Mouse (Mus musculus) olfactory bulb, adult 2 months (tissue): ENCODE measurements around the gene Tymp. TPM values are rescaled to one million over a fixed set of nuclear protein-coding genes. Genes with fewer than 3 reads are reported as not detected.

Experiments used
- H3K27ac ChIP-seq: fragments of 200-500 bp; 2 replicates; pipeline ENCODE4 v1.5.1; 2012; ENCODE audit warnings: low read depth, low read length; ENCODE audit not compliant: insufficient read depth
- H3K4me1 ChIP-seq: fragments of 200-500 bp; 2 replicates; pipeline ENCODE4 v1.6.1; 2012; ENCODE audit warnings: low read length; ENCODE audit not compliant: control insufficient read depth, insufficient read depth
- H3K4me3 ChIP-seq: fragments of 200-500 bp; 2 replicates; pipeline ENCODE4 v1.5.1; 2012; ENCODE audit warnings: mild to moderate bottlenecking, low read depth, low read length, moderate library complexity; ENCODE audit not compliant: insufficient read depth
- CTCF ChIP-seq: fragments of 200-500 bp; IDR thresholded peaks from 2 replicates; pipeline ENCODE4 v1.5.1; 2012; ENCODE audit warnings: low read depth, mild to moderate bottlenecking, low read length, moderate library complexity; ENCODE audit not compliant: insufficient read depth
- POLR2A ChIP-seq: fragments of 200-500 bp; IDR thresholded peaks from 2 replicates; pipeline ENCODE4 v1.6.1; 2012; ENCODE audit warnings: mild to moderate bottlenecking, low read depth, low read length, moderate library complexity; ENCODE audit not compliant: insufficient read depth
- WGBS: fragments of 180-500 bp; shearing (Covaris S2); methylation state at CpG from one replicate; pipeline ENCODE4 v1.1.7; 2018; 5-methylcytosine and 5-hydroxymethylcytosine counted together
- polyA plus RNA-seq: library from polyadenylated mRNA; stranded (reverse); fragments of >200 nt; gene quantifications from 2 replicates; pipeline ENCODE4 v1.2.4, GENCODE M21; 2012; ENCODE audit warnings: low replicate concordance; ENCODE audit not compliant: missing spikeins, insufficient read depth, insufficient read length

The Tymp gene
- polyA plus RNA-seq, 1 experiment = not detected

DNA sequence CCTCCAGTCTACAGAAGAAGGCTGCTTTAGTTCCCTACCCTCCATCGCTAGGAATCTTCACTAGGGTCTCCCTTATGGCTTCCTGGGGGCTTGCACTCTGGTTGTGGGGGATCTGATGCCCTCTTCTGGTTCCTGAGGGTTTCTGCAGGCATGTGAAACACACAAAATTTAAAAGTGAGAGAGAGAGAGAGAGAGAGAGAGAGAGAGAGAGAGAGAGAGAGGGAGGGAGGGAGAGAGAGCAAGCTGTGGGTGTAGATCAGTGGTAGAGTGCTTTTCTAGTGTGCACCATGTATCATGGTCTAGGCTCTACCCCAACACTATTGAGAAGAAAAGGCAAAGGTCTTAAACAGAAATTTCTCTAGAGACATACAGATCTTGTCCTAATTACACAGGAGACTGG, 35.2 kb downstream of the Tymp start:
- no peak for TF ChIP-seq POLR2A
- TF ChIP-seq CTCF = no peak
- no peaks in the 10 kb centered on the region for H3K4me1 ChIP-seq
- no peak overlapping the region for H3K4me3 ChIP-seq
- 36% methylated on average over 1 of the region's 1 CpGs for WGBS
- no peak overlapping the region for H3K27ac ChIP-seq

- WGBS = 79% methylated on average over 3 of the region's 3 CpGs
- TF ChIP-seq CTCF (no peak), POLR2A (no peak)
- no peak overlapping the region for H3K27ac ChIP-seq
These were observed 36.7 kb downstream of the Tymp start for GRCm38 (mm10) chr15:89340136-89340535.

GRCm38 (mm10) chr15:89339696-89340095, 37.1 kb downstream of the Tymp start:
- no peak for TF ChIP-seq POLR2A
- TF ChIP-seq CTCF = no peak
- no peaks in the 10 kb centered on the region for H3K4me1 ChIP-seq
- H3K4me3 ChIP-seq = no peak overlapping the region
- 93% methylated on average over 2 of the region's 2 CpGs for whole genome bisulfite sequencing
- no peak overlapping the region for H3K27ac ChIP-seq

More at GRCm38 (mm10) chr15:89340136-89340535, 36.7 kb downstream of the Tymp start:
- Histone ChIP-seq H3K4me3 (no peak overlapping the region), H3K4me1 (no peaks in the 10 kb centered on the region)

DNA sequence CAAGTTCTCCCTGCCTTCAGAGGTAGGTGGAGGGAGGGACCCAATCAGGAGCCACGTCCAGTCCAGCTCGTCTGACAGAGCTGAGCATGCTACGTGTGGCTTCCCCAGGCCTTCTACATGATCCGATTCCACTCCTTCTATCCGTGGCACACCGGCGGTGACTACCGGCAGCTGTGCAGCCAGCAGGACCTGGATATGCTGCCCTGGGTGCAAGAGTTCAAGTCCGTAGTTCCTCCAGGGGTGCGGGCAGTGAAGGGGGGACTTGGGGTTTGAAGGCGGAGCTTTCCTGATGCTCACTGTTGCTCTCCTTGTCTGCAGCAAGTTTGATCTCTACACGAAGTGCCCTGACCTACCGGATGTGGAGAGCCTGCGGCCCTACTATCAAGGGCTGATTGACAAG, 40.4 kb downstream of the Tymp start:
- no peak overlapping the region for H3K27ac ChIP-seq
- no peaks in the 10 kb centered on the region for H3K4me1 ChIP-seq
- no peak overlapping the region for H3K4me3 ChIP-seq
- WGBS = 88% methylated on average over 14 of the region's 14 CpGs
- TF ChIP-seq CTCF = no peak

DNA sequence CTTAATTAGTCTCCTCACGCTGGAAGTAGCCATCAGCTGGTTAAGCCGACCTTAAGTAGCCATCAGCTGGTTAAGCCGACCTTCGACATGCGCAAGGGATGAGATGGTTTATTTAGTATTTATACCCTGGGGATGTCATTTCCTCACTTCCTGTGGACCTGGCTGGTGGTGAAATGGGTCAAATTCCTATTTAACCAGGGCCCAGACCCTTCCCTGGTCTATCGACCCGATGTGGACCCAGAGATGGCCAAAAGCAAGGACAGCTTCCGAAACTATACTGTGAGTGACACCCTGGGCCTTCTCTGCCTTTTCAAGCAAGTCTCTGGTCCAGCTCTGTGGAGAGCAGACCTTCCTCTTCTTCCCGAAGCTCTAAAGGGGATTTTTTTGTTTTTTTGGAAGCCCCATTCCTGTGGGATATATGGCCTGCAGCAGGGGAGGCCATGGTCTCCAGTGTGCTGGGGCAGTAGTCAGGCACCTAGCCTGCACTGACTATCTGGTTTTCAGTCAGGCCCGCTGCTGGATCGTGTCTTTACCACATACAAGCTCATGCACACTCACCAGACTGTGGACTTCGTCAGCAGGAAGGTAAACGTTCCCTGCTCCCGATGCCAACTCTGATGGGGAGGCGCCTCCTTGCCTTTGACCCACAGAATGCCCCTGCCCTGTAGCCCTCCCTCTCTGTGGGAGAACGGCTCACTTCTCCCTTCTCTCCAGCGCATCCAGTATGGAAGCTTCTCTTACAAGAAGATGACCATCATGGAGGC, 41.9 kb downstream of the Tymp start:
- no peak overlapping the region for H3K4me3 ChIP-seq
- TF ChIP-seq POLR2A (no peak), CTCF (no peak)
- H3K4me1 ChIP-seq = no peaks in the 10 kb centered on the region
- no peak overlapping the region for H3K27ac ChIP-seq
- WGBS = 86% methylated on average over 17 of the region's 17 CpGs

DNA sequence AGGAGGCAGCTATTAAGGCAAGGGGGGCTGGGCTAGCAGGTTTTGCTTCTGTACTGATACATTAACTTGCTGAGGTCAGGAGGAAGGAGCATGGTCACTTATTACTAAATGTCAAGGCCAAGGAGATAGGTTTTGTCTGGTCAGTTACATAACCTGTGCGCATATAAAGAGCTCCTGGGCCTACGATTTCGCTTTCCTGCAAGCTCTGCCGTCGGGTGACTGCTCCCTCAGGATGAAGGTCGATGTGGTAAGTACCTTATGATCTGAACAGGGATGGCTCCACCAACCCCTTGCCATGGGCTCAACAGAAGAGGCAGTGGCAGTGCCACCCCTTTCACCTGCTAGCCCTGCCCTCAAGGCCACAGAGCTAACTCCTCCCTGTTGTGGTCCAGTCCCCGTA, 42.6 kb downstream of the Tymp start, which contains the start of gene Miox:
Gene Miox (plus strand): TSS at position 128 of the 400 bp plus-strand sequence.
- 91% methylated on average over 7 of the region's 7 CpGs for WGBS
- TF ChIP-seq POLR2A (no peak), CTCF (no peak)
- no peak within 1 kb of the TSS for H3K4me3 ChIP-seq

DNA sequence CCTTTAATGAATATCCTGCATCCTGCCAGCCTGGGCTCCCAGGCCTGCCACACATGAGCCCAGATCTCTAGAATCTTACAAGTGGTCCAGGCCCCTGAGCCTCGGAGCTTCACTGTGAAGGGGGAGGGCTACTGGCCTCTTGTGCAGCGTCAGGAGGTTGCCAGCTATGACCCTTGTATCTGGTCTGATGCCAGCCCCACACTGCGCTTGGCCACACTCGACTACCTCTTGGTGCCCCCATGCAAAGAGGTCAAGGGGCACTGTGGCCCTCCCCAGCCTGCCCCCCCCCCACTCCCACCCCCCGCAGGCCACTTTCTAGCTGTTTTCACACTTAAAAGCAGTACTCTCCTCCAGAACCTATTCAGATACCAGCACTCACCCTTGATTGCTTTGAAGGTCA, 50.4 kb downstream of the Tymp start:
- TF ChIP-seq CTCF = no peak
- no peak for TF ChIP-seq POLR2A
- WGBS = 62% methylated on average over 5 of the region's 5 CpGs
- Histone ChIP-seq H3K4me1 (peaks cover 4% of the 10 kb centered on the region; the same call in 1 of the 2 replicates), H3K4me3 (no peak overlapping the region), H3K27ac (no peak overlapping the region)

More for the DNA sequence above, 42.6 kb downstream of the Tymp start, which contains the start of gene Miox:
- Histone ChIP-seq H3K4me1 (no peaks in the 10 kb centered on the region), H3K27ac (no peak within 1 kb of the TSS)

DNA sequence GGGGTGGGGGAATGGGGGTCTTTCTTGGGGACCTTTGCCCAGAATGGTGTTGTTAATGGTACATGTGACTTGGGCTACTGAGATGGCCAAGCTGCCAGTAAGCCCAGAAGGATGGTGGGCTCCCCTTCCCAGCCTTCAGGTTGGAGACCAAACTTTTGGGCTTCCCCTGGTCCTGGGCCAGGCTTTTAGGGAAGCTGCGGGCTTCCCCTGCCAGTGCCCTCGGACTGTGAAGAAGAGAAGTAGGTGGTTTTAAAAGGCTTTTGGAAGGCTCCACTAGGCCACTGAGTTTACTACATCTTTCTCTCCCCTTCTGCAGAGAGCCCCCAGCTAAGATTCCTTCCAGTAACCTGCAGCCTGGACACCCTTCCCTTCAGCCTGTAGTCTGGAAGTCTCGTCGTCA, 53.2 kb downstream of the Tymp start:
- TF ChIP-seq POLR2A (no peak), CTCF (no peak)
- Histone ChIP-seq H3K27ac (no peak overlapping the region), H3K4me1 (peaks cover 4% of the 10 kb centered on the region; the same call in 1 of the 2 replicates), H3K4me3 (no peak overlapping the region)
- 90% methylated on average over 4 of the region's 4 CpGs for WGBS

DNA sequence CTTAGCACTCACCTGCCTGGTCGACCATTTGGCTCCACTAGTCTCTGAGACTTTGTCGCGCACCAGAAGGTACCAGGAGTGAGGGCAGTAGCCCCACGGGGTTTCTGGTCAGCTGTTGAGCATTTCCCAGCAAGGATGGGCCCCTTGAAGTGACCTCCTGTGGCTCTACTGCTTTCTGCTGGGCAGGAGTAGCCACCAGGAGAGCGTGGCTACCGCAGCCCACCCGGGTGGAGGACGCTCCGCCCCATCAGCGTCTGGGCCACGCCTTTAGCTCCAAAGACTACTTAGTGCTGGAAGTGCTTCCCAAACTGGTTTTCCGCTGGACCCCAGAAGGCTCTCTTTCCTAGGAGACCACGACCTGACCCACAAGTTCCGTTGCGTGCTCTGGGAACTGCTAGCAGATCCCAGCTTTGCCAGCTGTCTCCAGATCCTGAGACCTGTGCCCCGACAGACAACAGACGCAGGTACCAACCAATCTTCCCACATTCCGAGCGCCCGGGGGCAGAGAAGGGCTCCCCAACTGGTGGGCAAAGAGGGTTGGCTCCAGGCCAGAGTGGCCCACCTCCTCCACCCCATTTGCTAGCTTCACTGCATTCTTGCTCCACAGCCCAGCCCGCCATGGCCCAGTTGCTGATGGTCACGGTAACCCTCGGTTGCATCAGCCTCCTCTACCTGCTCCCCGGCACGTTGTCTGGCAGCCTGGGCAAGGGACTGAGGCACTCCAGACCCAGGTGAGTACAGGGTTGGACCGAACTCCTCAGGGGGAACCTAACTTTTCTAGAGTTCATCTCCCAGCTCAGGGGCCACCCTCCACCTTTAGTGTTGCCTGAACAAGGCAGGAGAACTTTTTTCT, 53.9 kb downstream of the Tymp start, which contains the start of gene Adm2:
Gene Adm2 (plus strand): TSS at position 51 of the 853 bp plus-strand sequence.
- TF ChIP-seq POLR2A (no peak), CTCF (no peak)
- Histone ChIP-seq H3K4me1 (peaks cover 4% of the 10 kb centered on the region; the same call in 1 of the 2 replicates), H3K27ac (no peak within 1 kb of the TSS), H3K4me3 (no peak within 1 kb of the TSS)
- WGBS = 12% methylated on average over 26 of the region's 26 CpGs

Other genes with a start within 250 kb of the Tymp start
- gene Hdac10, start 248.3 kb downstream of the Tymp start, polyA plus RNA-seq = not detected in 2 replicates
- not detected in 2 replicates for gene Mapk12, start 236.3 kb downstream of the Tymp start, polyA plus RNA-seq
- gene Mapk11, start 227.4 kb downstream of the Tymp start, polyA plus RNA-seq = not detected in 2 replicates
- 46.6 TPM in 1 of 2 replicates, not detected in the other for gene Plxnb2, start 196.3 kb downstream of the Tymp start, polyA plus RNA-seq
- gene Dennd6b, start 180.5 kb downstream of the Tymp start, polyA plus RNA-seq = not detected in 2 replicates
- gene Ppp6r2, start 165.5 kb downstream of the Tymp start, polyA plus RNA-seq = not detected in 2 replicates
- 913 TPM in 1 of 2 replicates, not detected in the other for gene Sbf1, start 61.7 kb downstream of the Tymp start, polyA plus RNA-seq
- gene Adm2, start 54.3 kb downstream of the Tymp start, polyA plus RNA-seq = not detected in 2 replicates
- gene Miox, start 42.6 kb downstream of the Tymp start, polyA plus RNA-seq = not detected in 2 replicates
- gene Lmf2, start 21.4 kb downstream of the Tymp start, polyA plus RNA-seq = not detected in 2 replicates
- not detected in 2 replicates for gene Ncaph2, start 21.3 kb downstream of the Tymp start, polyA plus RNA-seq
- gene Sco2, start 3.2 kb downstream of the Tymp start, polyA plus RNA-seq = not detected in 2 replicates
- gene Odf3b, start 2.2 kb upstream of the Tymp start, polyA plus RNA-seq = not detected in 2 replicates
- gene Klhdc7b, start 7.9 kb upstream of the Tymp start, polyA plus RNA-seq = not detected in 2 replicates
- gene Syce3, start 33.5 kb upstream of the Tymp start, polyA plus RNA-seq = not detected in 2 replicates
- gene Cpt1b, start 48.8 kb upstream of the Tymp start, polyA plus RNA-seq = not detected in 2 replicates
- not detected in 2 replicates for gene C730034F03Rik, start 52.5 kb upstream of the Tymp start, polyA plus RNA-seq
- not detected in 2 replicates for gene Gm44502, start 52.7 kb upstream of the Tymp start, polyA plus RNA-seq
- gene Chkb, start 52.9 kb upstream of the Tymp start, polyA plus RNA-seq = not detected in 2 replicates
- gene Mapk8ip2, start 76.9 kb upstream of the Tymp start, polyA plus RNA-seq = not detected in 2 replicates
- gene Arsa, start 100.4 kb upstream of the Tymp start, polyA plus RNA-seq = not detected in 2 replicates
- gene Shank3, start 122.6 kb upstream of the Tymp start, polyA plus RNA-seq = not detected in 2 replicates
- not detected in 2 replicates for gene Acr, start 191.3 kb upstream of the Tymp start, polyA plus RNA-seq
- gene Rabl2, start 214.9 kb upstream of the Tymp start, polyA plus RNA-seq = not detected in 2 replicates